8 mouse cellular contexts compared by ENCODE assay signal in the genomic region with DNA sequence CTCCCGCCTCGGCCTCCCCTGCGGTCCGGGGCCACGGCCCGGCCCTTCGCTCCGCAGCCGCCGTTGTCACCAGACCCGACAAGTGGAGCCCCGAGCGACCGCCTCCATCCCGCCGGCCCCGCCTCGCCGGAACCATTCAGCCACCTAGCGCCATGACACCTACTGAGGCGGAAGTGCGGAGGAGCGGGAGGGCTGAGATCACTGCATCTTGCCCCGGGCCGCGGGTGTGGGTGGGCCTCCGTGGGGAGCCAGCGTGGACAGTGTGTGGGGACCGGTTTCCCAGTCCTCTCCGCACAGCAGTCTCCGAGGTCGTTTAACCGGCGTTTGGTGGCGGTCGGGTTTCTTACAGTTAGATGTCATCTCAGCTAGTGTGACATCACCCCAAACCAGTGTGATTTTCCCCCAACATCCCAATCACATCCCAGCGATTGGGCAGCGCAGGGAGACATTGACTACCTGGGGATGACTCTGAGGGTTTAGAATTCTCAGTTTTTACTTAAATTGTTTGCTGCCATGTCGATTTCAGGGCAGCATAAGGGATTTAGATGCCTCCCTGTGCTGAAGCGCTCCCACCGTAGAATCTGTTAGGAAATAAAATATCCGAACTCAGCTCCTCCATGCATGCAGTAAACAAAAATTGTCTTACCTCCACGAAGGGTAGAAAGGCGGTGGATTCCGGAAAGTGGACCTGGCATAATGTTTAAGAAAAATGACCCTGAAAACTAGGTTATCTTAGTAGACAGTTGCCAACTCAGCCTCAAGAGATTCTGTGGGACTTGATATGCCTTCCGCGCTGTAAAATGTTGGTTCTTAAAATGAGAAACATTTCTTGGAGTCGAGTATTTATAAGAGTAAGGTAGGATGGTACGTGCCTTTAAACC. TPM values are rescaled to one million over a fixed set of nuclear protein-coding genes. Genes with fewer than 3 reads are reported as not detected.
DNase-seq lines count a peak whose midpoint lies in the region; ATAC-seq and TF ChIP-seq lines count a peak whose summit lies in the region.

A gene (minus strand): TSS at position 334 of the 881 bp plus-strand sequence.

- no peaks in the 10 kb centered on the region for H3K9me3 ChIP-seq in G1E (replicated peaks)
- H3K9me3 ChIP-seq in lung, embryonic 16.5 days (ENCODE audit: control insufficient read depth, low read length), result no peaks in the 10 kb centered on the region

- peak within 1 kb of the TSS; percentile 74 for H3K27ac ChIP-seq in lung, embryonic 16.5 days (ENCODE audit: low read length)

- no peak for TF ChIP-seq CTCF in G1E (IDR thresholded peaks at IDR 0.05; ENCODE audit: low read depth, low read length)

- H3K36me3 ChIP-seq in G1E (replicated peaks), result peaks cover 5% of the 10 kb centered on the region
- H3K36me3 ChIP-seq in lung, embryonic 16.5 days (ENCODE audit: control insufficient read depth, insufficient read depth, low read length), result no peaks in the 10 kb centered on the region

- ATAC-seq in G1E (ENCODE audit: extremely low read depth, insufficient number of reproducible peaks, low FRiP score, poor library complexity, severe bottlenecking), result peak; percentile 90
- ATAC-seq in hematopoietic stem cell, adult 5-6 weeks (replicated peaks in 1 of 2; ENCODE audit: insufficient read depth in 1 of 2, low FRiP score in 2 of 2, low TSS enrichment in 1 of 2, low read depth in 1 of 2, poor library complexity in 2 of 2, severe bottlenecking in 2 of 2), result peak; percentile 88 to 89
- ATAC-seq in lung, embryonic 16.5 days (ENCODE audit: low read depth), result peak; percentile 98

- WGBS in lung, embryonic 16.5 days, result 13% methylated on average over 31 of the region's 49 CpGs

- peak; percentile 81 for DNase-seq in G1E (ENCODE audit: low spot score)
- DNase-seq in cerebellum, adult 18-20 months, result peak; percentile 96 to 97
- DNase-seq in forelimb bud, embryonic 11.5 days (ENCODE audit: low read depth, low spot score), result peak; percentile 82
- DNase-seq in layer of hippocampus, adult 9-10 months (ENCODE audit: low spot score), result peak; percentile 82
- DNase-seq in ovary, postnatal 10 days (ENCODE audit: low spot score), result peak; percentile 88
- peak; percentile 93 for DNase-seq in thymus, postnatal 10 days (ENCODE audit: low spot score in 2 of 2)

- peaks cover 63% of the 10 kb centered on the region for H3K4me1 ChIP-seq in G1E (ENCODE audit: insufficient read depth, low read depth, low read length)
- H3K4me1 ChIP-seq in lung, embryonic 16.5 days (replicated peaks; ENCODE audit: control insufficient read depth, insufficient read depth, low read length), result peaks cover 20% of the 10 kb centered on the region

- H3K9ac ChIP-seq in lung, embryonic 16.5 days (ENCODE audit: low read length), result peak within 1 kb of the TSS; percentile 91

- no peaks in the 10 kb centered on the region for H3K27me3 ChIP-seq in G1E (ENCODE audit: insufficient read depth, low read length)
- H3K27me3 ChIP-seq in lung, embryonic 16.5 days (ENCODE audit: control insufficient read depth, insufficient read depth, low read depth, low read length), result no peaks in the 10 kb centered on the region; the same call in 1 of the 2 replicates

- H3K4me2 ChIP-seq in lung, embryonic 16.5 days (ENCODE audit: low read depth, low read length), result peak within 1 kb of the TSS; percentile 76

- H3K4me3 ChIP-seq in G1E (ENCODE audit: low read depth, low read length), result peak within 1 kb of the TSS; percentile 80
- H3K4me3 ChIP-seq in lung, embryonic 16.5 days (ENCODE audit: low read length), result peak within 1 kb of the TSS; percentile 94

RNA-seq across cellular contexts. Expression of the gene that starts here (rescaled TPM):
- total RNA-seq in G1E (2014; fragmentation: Nextera tagmentation) (188 and 208 TPM in 2 replicates), G1E (2017) (47.7 and 57.5 TPM in 2 replicates)
- polyA plus RNA-seq in G1E (2012), result 39.1 and 42.6 TPM in 2 replicates
- total RNA-seq in hematopoietic stem cell, adult 5-6 weeks (2017), result 105 and 128 TPM in 2 replicates
- polyA plus RNA-seq in lung, embryonic 16.5 days (2015; fragmentation: Nextera tagmentation; extraction: Ambion mirVana), result 12.2 and 12.3 TPM in 2 replicates

Comparison
In these comparisons a context has a peak if more than half of its experiments do, and no peak if none do; other contexts are left out.
1. Peak in every context shown above with its lines: DNase-seq, ATAC-seq, H3K4me3 ChIP-seq and H3K27ac ChIP-seq.